Mouse (Mus musculus) stomach, postnatal 0 days (tissue): Measurements from ENCODE around the gene Fam149a. TPM values are rescaled to one million over a fixed set of nuclear protein-coding genes. Genes with fewer than 3 reads are reported as not detected.

Experiments used
- ATAC-seq: fragments of 200-750 bp; cut with Nextera tagmentation; 2 replicates; pipeline ENCODE4 v1.8.0; 2017; ENCODE audit not compliant: low FRiP score, low TSS enrichment
- DNase-seq: peaks from one replicate; pipeline ENCODE4 v3.0.0-alpha.2; 2016; ENCODE audit warnings: low spot score
- H3K27ac ChIP-seq: fragments of 300-500 bp; sonication (generic); replicated peaks from 2 replicates; pipeline ENCODE4 v1.5.1; 2014; ENCODE audit warnings: mild to moderate bottlenecking, control low read depth
- H3K27me3 ChIP-seq: fragments of 300-500 bp; sonication (generic); 2 replicates; pipeline ENCODE4 v1.6.1; 2014; ENCODE audit warnings: low read length; ENCODE audit not compliant: control insufficient read depth, insufficient read depth
- H3K36me3 ChIP-seq: fragments of 300-500 bp; sonication (generic); 2 replicates; pipeline ENCODE4 v1.6.1; 2014; ENCODE audit warnings: low read length, mixed read lengths; ENCODE audit not compliant: control insufficient read depth, insufficient read depth
- H3K4me1 ChIP-seq: fragments of 300-500 bp; sonication (generic); replicated peaks from 2 replicates; pipeline ENCODE4 v1.6.1; 2014; ENCODE audit warnings: antibody characterized with exemption; ENCODE audit not compliant: control insufficient read depth, insufficient read depth
- H3K4me2 ChIP-seq: fragments of 300-500 bp; sonication (generic); replicated peaks from 2 replicates; pipeline ENCODE4 v1.6.1; 2014; ENCODE audit warnings: low read depth, mild to moderate bottlenecking, control low read depth, moderate library complexity
- H3K4me3 ChIP-seq: fragments of 300-500 bp; sonication (generic); 2 replicates; pipeline ENCODE4 v1.5.1; 2014; ENCODE audit warnings: low read depth, low read length, control low read depth
- H3K9ac ChIP-seq: fragments of 300-500 bp; sonication (generic); 2 replicates; pipeline ENCODE4 v1.6.1; 2014; ENCODE audit warnings: mild to moderate bottlenecking, low read length, control low read depth, mixed read lengths
- H3K9me3 ChIP-seq: fragments of 300-500 bp; sonication (generic); 2 replicates; pipeline ENCODE4 v1.6.1; 2016; ENCODE audit warnings: low read length; ENCODE audit not compliant: control insufficient read depth
- CTCF ChIP-seq: IDR thresholded peaks from 2 replicates; pipeline ENCODE4 v1.5.1; 2016; ENCODE audit warnings: antibody characterized with exemption, low read depth, mild to moderate bottlenecking, moderate library complexity
- EP300 ChIP-seq: optimal IDR thresholded peaks from 2 replicates; pipeline ENCODE3; 2016; ENCODE audit warnings: antibody characterized with exemption
- WGBS: fragments of 180-500 bp; shearing (Covaris S2); extraction: QIAGEN DNeasy Blood & Tissue Kit; methylation state at CpG from one replicate; pipeline ENCODE4 v1.1.7; 2014; 5-methylcytosine and 5-hydroxymethylcytosine counted together
- polyA plus RNA-seq: library from polyadenylated mRNA; unstranded; fragments of >200 nt; fragmentation: Nextera tagmentation; extraction: Ambion mirVana; gene quantifications from 2 replicates; pipeline ENCODE4 v1.2.1, GENCODE M21; 2015

Fam149a gene
- 15.9 and 17.9 TPM in 2 replicates for polyA plus RNA-seq

GRCm38 (mm10) chr8:45381963-45382347 is at the start of gene Fam149a:
Gene Fam149a, minus strand, starts transcription at chr8:45382291.
- Histone ChIP-seq H3K36me3 (no peaks in the 10 kb centered on the region), H3K9ac (peak within 1 kb of the TSS; percentile 45), H3K27me3 (no peaks in the 10 kb centered on the region), H3K4me1 (peaks cover 4% of the 10 kb centered on the region; the same call in 1 of the 2 replicates), H3K27ac (no peak within 1 kb of the TSS), H3K9me3 (no peaks in the 10 kb centered on the region), H3K4me3 (peak within 1 kb of the TSS; percentile 36), H3K4me2 (peak within 1 kb of the TSS; percentile 64)
- TF ChIP-seq CTCF (no peak), EP300 (no peak)
- WGBS: 6% methylated on average over 6 of the region's 6 CpGs
- DNase-seq (peak; percentile 16), ATAC-seq (0 out of 2 replicates have a peak, but pooled peaks have one; percentile 40)

GRCm38 (mm10) chr8:45420151-45420550 is 38.1 kb upstream of the Fam149a start:
- Histone ChIP-seq H3K36me3 (no peaks in the 10 kb centered on the region), H3K9me3 (no peaks in the 10 kb centered on the region), H3K27me3 (no peaks in the 10 kb centered on the region), H3K4me3 (no peak overlapping the region), H3K4me1 (no peaks in the 10 kb centered on the region), H3K9ac (no peak overlapping the region), H3K27ac (no peak overlapping the region), H3K4me2 (no peak overlapping the region)
- DNase-seq: no peak
- no peak for ATAC-seq
- TF ChIP-seq EP300: no peak
- no peak for TF ChIP-seq CTCF
- WGBS: 79% methylated on average over 7 of the region's 7 CpGs

- no peaks in the 10 kb centered on the region for H3K27me3 ChIP-seq
- DNase-seq (no peak), ATAC-seq (no peak)
- no peak overlapping the region for H3K9ac ChIP-seq
- whole genome bisulfite sequencing: 73% methylated on average over 7 of the region's 7 CpGs
- no peak overlapping the region for H3K4me3 ChIP-seq
- H3K36me3 ChIP-seq: no peaks in the 10 kb centered on the region
- no peak overlapping the region for H3K27ac ChIP-seq
- no peak for TF ChIP-seq CTCF
- no peak for TF ChIP-seq EP300
- H3K4me1 ChIP-seq: no peaks in the 10 kb centered on the region
- H3K9me3 ChIP-seq: no peaks in the 10 kb centered on the region
- no peak overlapping the region for H3K4me2 ChIP-seq
Measured at GRCm38 (mm10) chr8:45414965-45415364, 32.9 kb upstream of the Fam149a start.

- TF ChIP-seq CTCF (no peak), EP300 (no peak)
- peak within 1 kb of the TSS; percentile 53 for H3K4me3 ChIP-seq
- H3K4me1 ChIP-seq: no peaks in the 10 kb centered on the region
- peak; percentile 81 for ATAC-seq
- H3K27me3 ChIP-seq: no peaks in the 10 kb centered on the region
- peak within 1 kb of the TSS; percentile 61 for H3K4me2 ChIP-seq
- H3K27ac ChIP-seq: peak within 1 kb of the TSS; percentile 90
- H3K36me3 ChIP-seq: no peaks in the 10 kb centered on the region
- H3K9me3 ChIP-seq: no peaks in the 10 kb centered on the region
- H3K9ac ChIP-seq: peak within 1 kb of the TSS; percentile 69
- 40% methylated on average over 2 of the region's 2 CpGs for WGBS
- peak; percentile 43 for DNase-seq
Measured at GRCm38 (mm10) chr8:45410882-45411281, 28.8 kb upstream of the Fam149a start, which contains the start of gene Tlr3. Gene Tlr3, minus strand, starts transcription at chr8:45411080.

- H3K27me3 ChIP-seq: no peaks in the 10 kb centered on the region
- no peaks in the 10 kb centered on the region for H3K4me1 ChIP-seq
- WGBS: 4% methylated on average over 18 of the region's 18 CpGs
- peak overlapping the region; percentile 53 for H3K4me3 ChIP-seq
- DNase-seq: peak; percentile 80
- peak overlapping the region; percentile 90 for H3K27ac ChIP-seq
- ATAC-seq: peak; percentile 94
- H3K9ac ChIP-seq: peak overlapping the region; percentile 69
- TF ChIP-seq CTCF: peak; percentile 61
- no peak for TF ChIP-seq EP300
- H3K4me2 ChIP-seq: peak overlapping the region; percentile 61
- no peaks in the 10 kb centered on the region for H3K36me3 ChIP-seq
- no peaks in the 10 kb centered on the region for H3K9me3 ChIP-seq
Measured at GRCm38 (mm10) chr8:45410146-45410880, 28.2 kb upstream of the Fam149a start.

- Histone ChIP-seq H3K4me3 (peak overlapping the region; percentile 53), H3K9me3 (no peaks in the 10 kb centered on the region), H3K4me1 (no peaks in the 10 kb centered on the region), H3K36me3 (no peaks in the 10 kb centered on the region), H3K9ac (peak overlapping the region; percentile 69), H3K4me2 (peak overlapping the region; percentile 61), H3K27me3 (no peaks in the 10 kb centered on the region), H3K27ac (peak overlapping the region; percentile 90)
- TF ChIP-seq CTCF: no peak
- TF ChIP-seq EP300: no peak
- 31% methylated on average over 4 of the region's 4 CpGs for WGBS
- no peak for ATAC-seq
- DNase-seq: no peak
Measured at GRCm38 (mm10) chr8:45409702-45410101, 27.6 kb upstream of the Fam149a start.
